Mouse (Mus musculus): ENCODE results near the gene Usp4. TPM values are rescaled to one million over a fixed set of nuclear protein-coding genes. Genes with fewer than 3 reads are reported as not detected.

Usp4 gene
- total RNA-seq, 2 experiments from 2014 or later: 111 to 121 TPM

DNA sequence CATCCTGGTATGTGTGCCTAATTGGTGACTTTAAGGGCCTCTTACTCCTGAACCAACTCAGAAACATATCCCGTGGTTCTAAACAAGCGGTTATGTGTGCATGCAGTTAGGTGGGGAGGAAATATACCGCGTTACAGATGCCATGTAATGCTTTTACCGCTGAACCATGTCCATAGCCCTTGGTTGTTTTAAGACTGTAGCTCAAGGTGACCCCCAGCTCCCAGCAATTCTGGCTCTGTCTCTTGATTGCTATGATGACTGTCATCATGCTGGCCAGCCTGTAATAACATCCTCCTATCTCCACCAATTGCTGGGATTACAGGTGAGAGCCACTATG is 6.5 kb upstream of the Usp4 start:
- no peak for DNase-seq (ENCODE audit: low spot score in 2 of 2)

DNA sequence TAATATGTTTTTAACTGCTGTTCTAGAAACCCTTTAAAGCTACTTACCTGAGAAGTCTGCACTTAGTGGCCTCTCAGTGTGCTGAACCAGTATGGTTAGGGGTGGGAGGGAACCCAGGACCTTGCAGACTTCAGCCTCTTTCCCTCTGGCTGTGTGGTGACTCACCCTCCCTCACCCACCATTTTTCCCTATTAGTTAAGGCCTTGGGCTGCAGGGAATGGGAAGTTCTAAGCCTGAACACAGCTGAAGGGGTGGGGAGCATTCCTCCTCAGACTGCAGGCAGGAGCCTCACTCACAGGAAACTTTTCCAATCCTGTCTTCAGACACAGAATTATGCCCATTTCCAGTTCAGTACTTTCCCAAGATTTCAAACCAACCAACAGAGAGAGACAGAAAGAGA is 5.9 kb upstream of the Usp4 start:
- no peak for DNase-seq (ENCODE audit: low spot score in 2 of 2)

DNA sequence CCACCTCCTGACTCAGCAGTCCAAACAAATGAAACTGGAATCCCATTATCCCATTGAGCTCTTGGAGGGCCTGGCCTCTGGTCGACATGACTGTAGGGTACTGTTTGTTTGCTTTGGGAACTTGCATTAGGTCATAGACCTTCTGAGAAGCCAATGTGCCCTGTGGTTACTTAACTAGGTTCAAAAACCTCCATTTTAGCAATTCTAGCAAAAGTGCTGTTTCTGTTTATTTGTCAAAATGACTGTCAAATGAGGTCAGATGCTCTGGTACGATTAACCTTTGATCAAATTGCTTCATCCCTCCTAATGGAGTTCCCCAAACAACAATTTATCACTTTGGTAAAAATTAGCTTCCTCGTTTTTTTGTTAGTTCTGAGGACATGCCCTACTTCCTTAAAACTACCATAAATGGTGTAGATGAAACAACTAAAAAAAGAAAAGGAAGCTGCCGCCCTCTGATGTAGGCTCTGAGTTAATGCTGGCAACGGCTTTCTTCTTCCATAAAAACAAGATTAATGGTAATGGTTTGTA is 5.3 kb upstream of the Usp4 start:
- no peak for DNase-seq (ENCODE audit: low spot score in 2 of 2)

DNA sequence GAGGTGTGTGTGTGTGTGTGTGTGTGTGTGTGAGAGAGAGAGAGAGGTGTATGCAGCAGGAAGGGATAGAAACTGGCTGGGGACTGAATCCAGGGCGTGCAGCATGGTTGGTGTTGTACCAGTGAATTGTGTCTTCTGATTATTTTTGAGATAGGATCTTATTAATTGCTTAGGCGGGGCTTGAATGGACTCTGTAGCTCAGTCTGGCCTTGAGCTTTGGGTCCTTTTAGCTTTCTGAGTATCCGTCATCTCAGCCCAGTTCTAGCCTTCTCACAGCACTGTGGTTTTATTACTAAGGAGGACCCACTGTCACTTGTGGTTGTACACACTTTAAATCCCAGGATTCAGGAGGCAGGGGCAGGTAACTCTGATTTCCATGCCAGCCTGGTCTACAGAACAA is 4.3 kb upstream of the Usp4 start:
- no peak for DNase-seq (ENCODE audit: low spot score in 2 of 2)

DNA sequence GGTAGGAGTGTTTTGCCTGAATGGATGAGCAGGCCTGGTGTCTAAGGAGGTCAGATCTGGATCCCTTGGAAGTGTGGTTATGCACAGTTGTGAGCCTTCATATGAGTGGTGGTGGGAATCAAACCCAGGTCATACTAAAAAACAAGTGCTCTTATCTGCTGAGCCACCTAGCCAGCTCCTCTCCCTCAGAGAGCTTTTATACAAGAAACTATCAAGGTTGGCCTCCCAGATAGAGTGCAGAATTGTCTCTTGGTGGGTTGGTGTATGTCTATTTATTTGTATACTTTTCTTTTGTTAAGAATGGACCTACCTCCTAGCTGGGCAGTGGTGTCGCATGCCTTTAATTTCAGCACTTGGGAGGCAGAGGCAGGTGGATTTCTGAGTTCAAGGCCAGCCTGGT is 3.8 kb upstream of the Usp4 start:
- DNase-seq (ENCODE audit: low spot score in 2 of 2): no peak

DNA sequence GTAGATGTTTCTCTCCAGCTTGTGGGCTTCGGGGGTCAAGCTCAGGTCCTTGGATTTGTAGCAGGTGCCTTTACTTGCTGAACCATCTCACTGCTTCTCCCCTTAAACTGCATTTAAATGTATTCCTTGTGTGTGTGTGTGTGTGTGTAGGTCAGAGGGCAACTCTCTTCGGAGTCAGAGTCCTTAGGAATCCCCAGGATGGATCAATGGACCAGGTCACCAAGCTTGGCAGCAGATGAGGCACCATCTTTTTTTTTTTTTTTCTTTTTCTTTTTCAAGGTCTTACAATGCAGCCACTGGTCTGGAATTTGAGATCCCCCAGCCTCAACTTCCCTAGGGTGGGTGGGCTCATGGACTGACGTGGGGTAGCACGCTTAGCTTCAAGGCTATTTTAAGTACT is 3.2 kb upstream of the Usp4 start:
- no peak for DNase-seq (ENCODE audit: low spot score in 2 of 2)

- DNase-seq (ENCODE audit: low spot score in 2 of 2): no peak
Observed at GRCm38 (mm10) chr9:108347024-108347423, 629 bp upstream of the Usp4 start.

GRCm38 (mm10) chr9:108348290-108348680 is 632 bp downstream of the Usp4 start:
- no peak for DNase-seq (ENCODE audit: low spot score in 2 of 2)

- no peak for DNase-seq (ENCODE audit: low spot score in 2 of 2)
Observed at GRCm38 (mm10) chr9:108349727-108350126, 2.1 kb downstream of the Usp4 start.

DNA sequence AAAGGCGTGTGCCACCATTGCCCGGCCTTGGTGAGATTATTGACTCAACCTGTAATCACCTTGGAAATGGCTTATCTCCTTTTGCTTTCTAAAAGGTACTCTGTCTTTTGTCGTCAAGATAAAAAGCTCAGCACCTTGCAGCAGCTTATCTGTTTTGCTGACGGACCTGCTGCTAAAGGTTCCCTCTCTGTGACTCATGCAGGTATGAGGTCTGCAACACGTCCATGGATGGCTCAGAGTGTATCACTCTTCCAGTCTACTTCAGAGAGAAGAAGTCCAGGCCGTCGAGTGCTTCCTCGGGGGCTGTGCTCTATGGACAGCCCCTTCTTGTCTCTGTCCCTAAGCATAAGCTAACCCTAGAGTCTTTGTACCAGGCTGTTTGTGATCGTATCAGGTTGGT is 30.6 kb downstream of the Usp4 start:
- no peak for DNase-seq (ENCODE audit: low spot score in 2 of 2)

DNA sequence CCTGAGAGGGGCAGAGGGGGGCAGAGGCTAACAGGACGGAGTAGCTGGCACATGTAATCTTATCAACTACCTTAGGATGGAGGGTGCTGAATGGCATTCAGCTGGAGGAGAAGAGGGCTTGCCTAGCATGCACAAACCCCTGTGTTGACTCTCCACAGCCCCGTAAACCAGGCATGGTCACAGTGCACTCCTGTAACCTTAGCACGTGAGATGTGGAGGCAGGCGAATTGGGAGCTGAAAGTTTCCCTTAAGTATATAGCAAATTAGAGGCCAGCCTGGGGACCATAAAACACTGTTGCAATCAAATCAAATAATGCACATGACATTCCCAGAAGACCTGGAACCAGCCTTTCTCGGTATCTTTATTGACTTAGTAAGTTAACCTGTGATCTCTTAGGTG is 31.1 kb downstream of the Usp4 start:
- DNase-seq (ENCODE audit: low spot score in 2 of 2): no peak

DNA sequence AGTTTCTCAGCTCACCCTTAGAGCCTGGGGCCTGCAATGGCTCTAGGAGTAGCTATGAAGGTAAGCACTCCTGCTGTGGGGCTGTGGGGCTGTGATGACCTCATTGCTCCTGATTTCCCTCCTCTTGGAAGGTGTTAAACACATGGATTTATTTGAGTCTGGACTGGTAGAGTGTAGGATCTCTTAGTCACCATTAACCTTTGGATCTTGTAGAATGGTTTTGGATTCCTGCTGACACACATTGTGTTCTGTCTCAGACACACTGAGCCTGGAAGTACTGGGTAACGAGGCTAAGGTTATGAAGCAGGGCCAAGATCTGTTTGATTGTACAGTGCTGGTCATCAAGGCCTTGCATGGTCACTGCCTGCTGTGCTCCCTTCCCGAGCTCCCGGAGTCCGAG is 31.6 kb downstream of the Usp4 start:
- no peak for DNase-seq (ENCODE audit: low spot score in 2 of 2)

- DNase-seq (ENCODE audit: low spot score in 2 of 2): no peak
Observed at GRCm38 (mm10) chr9:108381382-108381781, 33.7 kb downstream of the Usp4 start.

GRCm38 (mm10) chr9:108385006-108385405 is 37.4 kb downstream of the Usp4 start:
- DNase-seq (ENCODE audit: low spot score in 2 of 2): no peak

- no peak for DNase-seq (ENCODE audit: low spot score in 2 of 2)
Observed at GRCm38 (mm10) chr9:108386816-108387215, 39.2 kb downstream of the Usp4 start.

GRCm38 (mm10) chr9:108388601-108389000 is 40.9 kb downstream of the Usp4 start:
- no peak for DNase-seq (ENCODE audit: low spot score in 2 of 2)

DNA sequence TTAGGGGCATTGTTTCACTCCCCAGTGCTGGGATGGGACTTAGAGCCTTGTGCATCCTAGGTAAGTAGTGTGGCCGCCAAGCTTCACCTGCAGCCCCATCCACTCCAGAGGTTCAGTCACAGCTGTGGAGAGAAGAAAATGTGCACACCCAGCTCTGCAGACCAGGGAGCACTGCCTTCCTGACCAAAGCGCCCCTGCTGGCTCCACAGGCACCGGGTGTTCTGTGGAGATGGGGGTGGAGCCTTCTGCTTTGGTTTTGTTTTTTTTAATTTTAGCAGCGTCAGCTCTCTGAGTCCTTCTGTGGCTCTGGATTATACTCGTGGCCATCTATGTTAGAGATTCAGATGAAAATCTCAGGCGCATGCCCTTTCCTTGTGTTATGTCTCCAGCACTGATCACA is 41.6 kb downstream of the Usp4 start:
- peak in 1 of 2 experiments; percentile 17 for DNase-seq (ENCODE audit: low spot score in 2 of 2)

DNA sequence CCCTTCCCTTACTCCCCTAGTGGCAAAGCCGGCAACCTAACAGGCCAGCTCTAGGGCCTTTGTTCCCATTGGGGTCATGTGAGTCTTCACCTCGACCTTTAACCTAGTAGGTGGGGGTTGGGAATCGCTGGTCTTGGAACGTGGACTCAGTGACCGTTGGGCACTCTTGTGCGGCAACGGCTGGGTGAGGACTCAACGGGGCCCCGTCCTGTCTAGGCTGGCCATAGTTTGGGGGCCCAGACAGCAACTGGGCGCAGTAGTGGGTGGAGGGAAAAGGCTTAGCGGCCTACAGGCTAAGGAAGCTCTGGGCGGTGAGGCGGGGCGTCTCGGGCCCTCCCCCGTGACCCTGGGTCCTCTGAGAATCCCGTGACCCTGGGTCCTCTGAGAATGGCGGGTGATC is 45.0 kb downstream of the Usp4 start, which contains the start of gene 1700102P08Rik:
TSS of gene 1700102P08Rik (plus strand) at position 130 of the 400 bp plus-strand sequence.
- no peak for DNase-seq (ENCODE audit: low spot score in 2 of 2)

GRCm38 (mm10) chr9:108394191-108394590 is 46.5 kb downstream of the Usp4 start:
- DNase-seq (ENCODE audit: low spot score in 2 of 2): no peak

- DNase-seq (ENCODE audit: low spot score in 2 of 2): no peak
Observed at GRCm38 (mm10) chr9:108395427-108395826, 47.8 kb downstream of the Usp4 start.

DNA sequence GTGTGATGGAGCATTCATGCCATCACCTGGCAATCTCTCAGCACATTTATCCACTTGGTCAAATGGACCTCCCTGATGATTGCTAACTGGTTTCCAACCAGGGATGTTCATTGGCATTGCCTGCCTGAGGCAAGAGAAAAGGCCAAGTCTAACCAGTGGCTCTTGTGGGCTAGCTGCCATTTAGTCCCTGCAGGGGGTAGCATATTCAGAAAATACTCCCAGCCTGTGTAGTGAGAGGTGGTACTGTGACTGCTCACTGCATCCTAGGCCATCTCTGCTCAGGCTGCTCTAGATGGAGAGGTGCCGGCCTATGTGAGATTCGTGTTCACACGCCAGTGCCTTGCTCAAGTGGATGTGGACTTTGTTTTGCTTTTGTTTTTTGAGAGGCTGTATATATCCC is 50.7 kb downstream of the Usp4 start:
- no peak for DNase-seq (ENCODE audit: low spot score in 2 of 2)

DNA sequence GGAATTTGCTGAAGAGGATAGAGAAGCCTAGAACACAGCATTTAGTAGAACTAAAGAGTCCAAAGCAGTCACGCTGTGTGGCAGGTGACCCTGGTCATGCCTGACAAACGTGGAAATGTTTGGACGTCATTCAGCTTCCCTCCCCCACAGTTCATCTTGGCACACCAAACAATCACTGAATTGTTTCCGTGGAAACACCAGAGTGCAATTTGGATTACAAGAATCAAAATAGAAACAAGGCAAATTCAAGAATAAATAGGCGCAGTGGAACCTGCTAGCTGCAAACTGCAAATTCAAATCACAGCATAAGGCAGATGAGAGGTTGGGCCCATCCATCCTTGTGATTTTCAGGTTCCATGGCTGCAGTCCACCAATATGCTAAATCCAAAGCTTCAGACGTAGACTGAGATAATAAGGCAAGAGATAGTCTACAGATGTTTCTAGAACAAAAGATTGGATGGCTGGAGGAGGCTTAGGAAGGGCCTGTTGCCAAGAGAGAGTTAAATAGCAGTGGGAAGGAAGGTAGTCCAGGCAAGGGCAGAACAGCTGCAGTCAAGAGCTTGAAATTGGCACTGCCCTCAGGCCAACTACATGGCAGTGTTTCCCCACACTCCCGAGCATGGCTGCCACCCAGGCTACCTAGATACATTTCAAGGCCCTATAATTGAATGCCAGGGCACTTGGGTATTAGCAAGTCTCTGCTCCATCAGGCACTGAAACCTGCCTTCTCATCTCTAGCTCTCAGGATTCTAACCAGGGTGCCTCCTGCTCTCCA is 53.7 kb downstream of the Usp4 start:
- peak; percentile 59 to 82 for DNase-seq (ENCODE audit: low spot score in 2 of 2)

DNA sequence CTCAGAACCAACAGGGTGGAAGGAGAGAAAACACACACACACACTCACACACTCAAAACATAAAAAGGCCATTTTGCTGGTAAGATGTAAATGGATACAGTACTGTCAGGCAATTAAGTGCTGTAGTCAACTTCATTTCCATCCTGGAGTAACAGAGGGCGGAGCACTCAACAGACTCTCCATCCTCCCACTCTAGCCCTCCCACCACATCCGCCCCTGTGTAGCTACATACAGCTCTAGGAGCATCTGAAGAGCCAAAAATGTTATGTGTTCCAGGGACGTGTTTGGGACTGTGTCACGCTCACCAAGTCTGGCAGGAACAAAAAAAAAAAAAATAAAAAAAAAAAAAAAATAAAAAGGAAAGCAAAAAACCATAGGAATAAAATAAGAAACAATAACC is 55.4 kb downstream of the Usp4 start:
- DNase-seq (ENCODE audit: low spot score in 2 of 2): no peak
